Mouse (Mus musculus) embryonic facial prominence, embryonic 14.5 days (tissue): ENCODE data around the gene Anxa9. TPM values are rescaled to one million over a fixed set of nuclear protein-coding genes. Genes with fewer than 3 reads are reported as not detected.

Source experiments
- ATAC-seq: fragments of 200-750 bp; cut with Nextera tagmentation; 2 replicates; pipeline ENCODE4 v1.8.0; 2017; ENCODE audit warnings: low read depth, moderate number of reproducible peaks, moderate TSS enrichment
- DNase-seq: peaks from one replicate; pipeline ENCODE4 v3.0.0-alpha.2; 2015; ENCODE audit warnings: low spot score
- H3K27ac ChIP-seq: fragments of 300-500 bp; sonication (generic); replicated peaks from 2 replicates; pipeline ENCODE4 v1.5.1; 2014; ENCODE audit warnings: low read depth, mild to moderate bottlenecking, low read length, moderate library complexity
- H3K27me3 ChIP-seq: fragments of 300-500 bp; sonication (generic); replicated peaks from 2 replicates; pipeline ENCODE4 v1.6.1; 2014; ENCODE audit warnings: low read length; ENCODE audit not compliant: control insufficient read depth, insufficient read depth
- H3K36me3 ChIP-seq: fragments of 300-500 bp; sonication (generic); 2 replicates; pipeline ENCODE4 v1.6.1; 2014; ENCODE audit warnings: low read length, mixed read lengths; ENCODE audit not compliant: control insufficient read depth, insufficient read depth
- H3K4me1 ChIP-seq: fragments of 300-500 bp; sonication (generic); 2 replicates; pipeline ENCODE4 v1.6.1; 2014; ENCODE audit warnings: antibody characterized with exemption, low read length; ENCODE audit not compliant: control insufficient read depth, insufficient read depth
- H3K4me2 ChIP-seq: fragments of 300-500 bp; sonication (generic); 2 replicates; pipeline ENCODE4 v1.6.1; 2014; ENCODE audit warnings: low read depth, mild to moderate bottlenecking, low read length, moderate library complexity, mixed read lengths
- H3K4me3 ChIP-seq: fragments of 300-500 bp; sonication (generic); 2 replicates; pipeline ENCODE4 v1.5.1; 2014; ENCODE audit warnings: low read depth, mild to moderate bottlenecking, low read length
- H3K9ac ChIP-seq: fragments of 300-500 bp; sonication (generic); 2 replicates; pipeline ENCODE4 v1.6.1; 2014; ENCODE audit warnings: low read depth, mild to moderate bottlenecking, low read length, moderate library complexity, mixed read lengths
- H3K9me3 ChIP-seq: fragments of 300-500 bp; sonication (generic); 2 replicates; pipeline ENCODE4 v1.6.1; 2016; ENCODE audit warnings: low read length; ENCODE audit not compliant: control insufficient read depth
- WGBS: fragments of 180-500 bp; shearing (Covaris S2); extraction: QIAGEN DNeasy Blood & Tissue Kit; methylation state at CpG from one replicate; pipeline ENCODE4 v1.1.7; 2014; 5-methylcytosine and 5-hydroxymethylcytosine counted together
- polyA plus RNA-seq: library from polyadenylated mRNA; unstranded; fragments of >200 nt; fragmentation: Nextera tagmentation; extraction: Ambion mirVana; gene quantifications from 2 replicates; pipeline ENCODE4 v1.2.1, GENCODE M21; 2014

The Anxa9 gene
- polyA plus RNA-seq, 1 experiment from 2014 or later, result 2.8 TPM

DNA sequence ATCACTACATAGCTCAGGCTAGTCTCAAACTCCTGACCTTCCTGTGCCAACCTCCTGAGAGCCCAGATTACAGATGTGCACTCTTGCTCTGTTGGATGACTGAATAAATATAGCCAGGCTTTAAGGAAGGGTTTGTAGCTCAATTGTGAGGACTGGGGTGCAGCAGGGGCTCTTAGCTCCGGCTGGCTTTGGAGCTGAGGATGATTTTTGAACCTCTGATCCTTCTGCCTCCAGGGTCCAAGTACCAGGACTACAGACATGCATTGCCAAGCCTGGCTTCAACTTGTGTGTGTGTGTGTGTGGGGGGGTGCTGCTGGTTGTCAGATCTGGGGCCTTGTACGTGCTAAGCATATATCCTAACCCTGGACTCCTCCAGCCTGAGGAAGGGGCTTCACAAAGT is 14.1 kb downstream of the Anxa9 start:
- H3K9me3 ChIP-seq, result no peaks in the 10 kb centered on the region
- H3K4me1 ChIP-seq, result no peaks in the 10 kb centered on the region
- H3K27ac ChIP-seq, result no peak overlapping the region
- H3K9ac ChIP-seq, result no peak overlapping the region
- H3K36me3 ChIP-seq, result peaks cover 81% of the 10 kb centered on the region
- no peak for ATAC-seq
- H3K4me2 ChIP-seq, result no peak overlapping the region
- no peak overlapping the region for H3K4me3 ChIP-seq
- H3K27me3 ChIP-seq, result no peaks in the 10 kb centered on the region
- no peak for DNase-seq
- 89% methylated on average over 2 of the region's 2 CpGs for WGBS

DNA sequence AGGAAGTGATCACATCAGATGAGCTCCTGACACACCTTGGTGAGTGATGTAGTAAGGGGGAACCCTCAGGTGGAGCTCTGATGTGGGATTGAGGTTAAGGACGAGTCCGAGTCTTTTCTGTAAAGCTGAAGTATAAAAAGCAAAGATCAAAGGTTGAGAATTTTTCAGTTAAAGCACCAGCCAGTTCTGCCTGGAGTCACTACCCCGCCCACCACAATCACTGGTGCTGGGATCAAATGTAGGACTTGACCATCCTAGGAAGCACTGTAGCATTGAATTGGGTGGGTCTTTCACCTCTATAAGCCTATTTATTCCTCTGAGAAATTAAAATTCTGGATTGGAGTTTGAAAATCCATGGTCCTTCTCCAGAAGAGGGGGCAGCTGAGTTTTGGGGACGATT is 15.9 kb downstream of the Anxa9 start:
- 84% methylated on average over 4 of the region's 4 CpGs for WGBS
- Histone ChIP-seq H3K9ac (no peak overlapping the region), H3K4me3 (no peak overlapping the region), H3K4me2 (no peak overlapping the region), H3K4me1 (no peaks in the 10 kb centered on the region), H3K27ac (no peak overlapping the region), H3K27me3 (no peaks in the 10 kb centered on the region), H3K9me3 (no peaks in the 10 kb centered on the region), H3K36me3 (peaks cover 78% of the 10 kb centered on the region)
- DNase-seq, result no peak
- no peak for ATAC-seq

GRCm38 (mm10) chr3:95290156-95290555 is 16.8 kb downstream of the Anxa9 start:
- no peak for ATAC-seq
- WGBS, result 73% methylated on average over 6 of the region's 6 CpGs
- DNase-seq, result no peak
- no peaks in the 10 kb centered on the region for H3K27me3 ChIP-seq
- no peak overlapping the region for H3K27ac ChIP-seq
- H3K4me3 ChIP-seq, result no peak overlapping the region
- no peaks in the 10 kb centered on the region for H3K4me1 ChIP-seq
- no peaks in the 10 kb centered on the region for H3K9me3 ChIP-seq
- H3K9ac ChIP-seq, result no peak overlapping the region
- no peak overlapping the region for H3K4me2 ChIP-seq
- peaks cover 71% of the 10 kb centered on the region for H3K36me3 ChIP-seq

DNA sequence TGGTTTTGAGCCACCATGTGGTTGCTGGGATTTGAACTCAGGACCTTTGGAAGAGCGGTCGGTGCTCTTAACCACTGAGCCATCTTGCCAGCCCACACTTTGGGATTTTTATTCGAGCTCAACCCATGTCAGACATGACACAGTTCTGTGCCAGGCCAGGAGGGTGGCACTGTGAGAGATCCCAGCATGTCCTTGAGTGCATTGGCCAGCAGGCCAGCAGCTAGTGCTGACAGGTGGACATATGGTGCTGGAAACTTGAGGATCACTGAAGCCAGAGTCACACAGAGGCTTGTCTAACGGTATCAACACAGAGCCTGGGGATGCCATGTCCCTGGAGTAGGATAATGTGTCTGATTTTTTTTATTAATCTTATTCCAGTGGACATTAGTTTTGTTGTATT is 17.6 kb downstream of the Anxa9 start:
- H3K4me1 ChIP-seq, result peaks cover under 1% of the 10 kb centered on the region
- no peak for ATAC-seq
- H3K4me2 ChIP-seq, result no peak overlapping the region
- H3K36me3 ChIP-seq, result peaks cover 66% of the 10 kb centered on the region
- H3K27ac ChIP-seq, result no peak overlapping the region
- no peak for DNase-seq
- no peaks in the 10 kb centered on the region for H3K9me3 ChIP-seq
- WGBS, result 83% methylated on average over 4 of the region's 4 CpGs
- no peak overlapping the region for H3K9ac ChIP-seq
- H3K4me3 ChIP-seq, result no peak overlapping the region
- no peaks in the 10 kb centered on the region for H3K27me3 ChIP-seq

GRCm38 (mm10) chr3:95287541-95287940 is 19.4 kb downstream of the Anxa9 start:
- Histone ChIP-seq H3K9me3 (no peaks in the 10 kb centered on the region), H3K4me3 (no peak overlapping the region), H3K9ac (no peak overlapping the region), H3K27me3 (no peaks in the 10 kb centered on the region), H3K36me3 (peaks cover 48% of the 10 kb centered on the region), H3K4me2 (no peak overlapping the region), H3K4me1 (peaks cover 8% of the 10 kb centered on the region), H3K27ac (no peak overlapping the region)
- ATAC-seq, result no peak
- 92% methylated on average over 3 of the region's 3 CpGs for WGBS
- no peak for DNase-seq

DNA sequence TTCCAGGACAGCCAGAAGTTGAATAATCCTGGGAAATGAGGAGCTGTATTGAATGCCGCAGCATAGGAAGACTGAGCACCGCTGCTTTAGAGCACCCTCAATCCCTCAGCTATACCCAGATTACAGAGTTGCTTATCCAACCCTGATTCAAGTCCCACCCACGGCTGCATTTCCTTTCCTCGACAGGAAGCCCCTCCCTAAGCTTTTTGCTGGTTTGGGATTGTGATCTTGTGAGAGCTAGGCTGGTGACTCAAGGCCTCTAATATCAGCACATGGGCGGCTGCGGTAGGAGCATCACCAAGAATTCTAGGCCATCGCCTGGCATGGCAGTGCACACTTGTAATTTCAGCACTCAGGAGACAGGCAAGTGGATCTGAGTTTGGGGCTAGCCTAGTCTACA is 20.5 kb downstream of the Anxa9 start:
- peaks cover 38% of the 10 kb centered on the region for H3K36me3 ChIP-seq
- H3K4me3 ChIP-seq, result no peak overlapping the region
- H3K27ac ChIP-seq, result no peak overlapping the region
- H3K9ac ChIP-seq, result no peak overlapping the region
- H3K27me3 ChIP-seq, result no peaks in the 10 kb centered on the region
- 86% methylated on average over 7 of the region's 7 CpGs for WGBS
- no peaks in the 10 kb centered on the region for H3K9me3 ChIP-seq
- no peak for DNase-seq
- H3K4me2 ChIP-seq, result no peak overlapping the region
- H3K4me1 ChIP-seq, result peaks cover 8% of the 10 kb centered on the region
- ATAC-seq, result no peak

- WGBS, result 60% methylated on average over 5 of the region's 5 CpGs
- DNase-seq (no peak), ATAC-seq (no peak)
These were observed 21.0 kb downstream of the Anxa9 start for GRCm38 (mm10) chr3:95286011-95286410.

GRCm38 (mm10) chr3:95285390-95285789 is 21.6 kb downstream of the Anxa9 start:
- Histone ChIP-seq H3K4me1 (peaks cover 8% of the 10 kb centered on the region), H3K9me3 (no peaks in the 10 kb centered on the region), H3K4me3 (no peak overlapping the region), H3K36me3 (peaks cover 27% of the 10 kb centered on the region), H3K27ac (no peak overlapping the region), H3K4me2 (no peak overlapping the region), H3K9ac (no peak overlapping the region), H3K27me3 (no peaks in the 10 kb centered on the region)
- ATAC-seq (no peak), DNase-seq (no peak)
- 95% methylated on average over 5 of the region's 5 CpGs for WGBS

More at GRCm38 (mm10) chr3:95286011-95286410, 21.0 kb downstream of the Anxa9 start:
- H3K9ac ChIP-seq, result no peak overlapping the region
- H3K4me1 ChIP-seq, result peaks cover 8% of the 10 kb centered on the region
- no peak overlapping the region for H3K4me3 ChIP-seq
- no peak overlapping the region for H3K27ac ChIP-seq
- no peaks in the 10 kb centered on the region for H3K27me3 ChIP-seq
- H3K4me2 ChIP-seq, result no peak overlapping the region
- no peaks in the 10 kb centered on the region for H3K9me3 ChIP-seq
- H3K36me3 ChIP-seq, result peaks cover 33% of the 10 kb centered on the region

GRCm38 (mm10) chr3:95284501-95285281 is 22.3 kb downstream of the Anxa9 start:
- no peak for DNase-seq
- Histone ChIP-seq H3K4me3 (peak overlapping the region; percentile 67), H3K27me3 (no peaks in the 10 kb centered on the region), H3K27ac (no peak overlapping the region), H3K4me1 (peaks cover 8% of the 10 kb centered on the region), H3K4me2 (peak overlapping the region; percentile 78), H3K9me3 (no peaks in the 10 kb centered on the region), H3K36me3 (peaks cover 20% of the 10 kb centered on the region), H3K9ac (peak overlapping the region; percentile 92; the same call in 1 of the 2 replicates)
- WGBS, result 81% methylated on average over 12 of the region's 12 CpGs
- ATAC-seq, result no peak
